Mouse (Mus musculus) left cerebral cortex, adult 8-10 months (tissue): Measurements from ENCODE around the gene Tmcc2. TPM values are rescaled to one million over a fixed set of nuclear protein-coding genes. Genes with fewer than 3 reads are reported as not detected.

Experiments
- DNase-seq, 2 experiments: peaks; one replicate each; pipeline ENCODE4 v3.0.0; 2022; ENCODE audit warnings: low spot score in 2 of 2
- total RNA-seq, 4 experiments: library from RNA; stranded (reverse); gene quantifications; 2 replicates each; pipeline ENCODE4 v1.2.4; 2022

Tmcc2 gene
- total RNA-seq, 4 experiments from 2014 or later = 182 to 205 (median 192) TPM

GRCm38 (mm10) chr1:132342518-132342917, 48.6 kb downstream of the Tmcc2 start:
- DNase-seq = no peak

GRCm38 (mm10) chr1:132341731-132342501, 49.2 kb downstream of the Tmcc2 start:
- no peak for DNase-seq

- no peak for DNase-seq
These were observed 52.9 kb downstream of the Tmcc2 start for GRCm38 (mm10) chr1:132338027-132338660.

- no peak for DNase-seq
These were observed 54.2 kb downstream of the Tmcc2 start for GRCm38 (mm10) chr1:132336921-132337320.

- no peak for DNase-seq
These were observed 55.6 kb downstream of the Tmcc2 start for GRCm38 (mm10) chr1:132335378-132335965.

GRCm38 (mm10) chr1:132334178-132334801, 56.8 kb downstream of the Tmcc2 start:
- DNase-seq = no peak

GRCm38 (mm10) chr1:132333675-132334141, 57.4 kb downstream of the Tmcc2 start:
- no peak for DNase-seq

GRCm38 (mm10) chr1:132333201-132333600, 57.9 kb downstream of the Tmcc2 start:
- no peak for DNase-seq

GRCm38 (mm10) chr1:132331283-132331682, 59.8 kb downstream of the Tmcc2 start:
- DNase-seq = no peak

GRCm38 (mm10) chr1:132330397-132330796, 60.7 kb downstream of the Tmcc2 start:
- DNase-seq = no peak

GRCm38 (mm10) chr1:132329656-132330055, 61.4 kb downstream of the Tmcc2 start:
- DNase-seq = no peak

GRCm38 (mm10) chr1:132328565-132328964, 62.5 kb downstream of the Tmcc2 start:
- DNase-seq = no peak

GRCm38 (mm10) chr1:132327477-132327876, 63.6 kb downstream of the Tmcc2 start:
- DNase-seq = no peak

- DNase-seq = no peak
These were observed 64.3 kb downstream of the Tmcc2 start for GRCm38 (mm10) chr1:132326777-132327176.

- no peak for DNase-seq
These were observed 68.2 kb downstream of the Tmcc2 start for GRCm38 (mm10) chr1:132322711-132323542.

GRCm38 (mm10) chr1:132321821-132322580, 69.1 kb downstream of the Tmcc2 start:
- no peak for DNase-seq

GRCm38 (mm10) chr1:132319242-132319641, 71.8 kb downstream of the Tmcc2 start:
- no peak for DNase-seq

- DNase-seq = no peak
These were observed 72.9 kb downstream of the Tmcc2 start for GRCm38 (mm10) chr1:132317894-132318863.

GRCm38 (mm10) chr1:132317413-132317812, 73.7 kb downstream of the Tmcc2 start:
- DNase-seq = no peak
